Mouse (Mus musculus) hindbrain, postnatal 0 days (tissue): Measurements from ENCODE around the gene Nlrp10. TPM values are rescaled to one million over a fixed set of nuclear protein-coding genes. Genes with fewer than 3 reads are reported as not detected.

Experiments
- ATAC-seq: fragments of 200-750 bp; cut with Nextera tagmentation; 2 replicates; pipeline ENCODE4 v1.8.0; 2017; ENCODE audit warnings: mild to moderate bottlenecking, moderate TSS enrichment, moderate library complexity
- DNase-seq: peaks from one replicate; pipeline ENCODE4 v3.0.0-alpha.2; 2015; ENCODE audit warnings: low spot score
- H3K27ac ChIP-seq: fragments of 300-500 bp; sonication (generic); 2 replicates; pipeline ENCODE4 v1.5.1; 2014; ENCODE audit warnings: mild to moderate bottlenecking
- H3K27me3 ChIP-seq: fragments of 300-500 bp; sonication (generic); 2 replicates; pipeline ENCODE4 v1.6.1; 2014; ENCODE audit warnings: low read length, mixed read lengths; ENCODE audit not compliant: insufficient read depth
- H3K36me3 ChIP-seq: fragments of 300-500 bp; sonication (generic); 2 replicates; pipeline ENCODE4 v1.6.1; 2014; ENCODE audit warnings: low read length, mixed read lengths; ENCODE audit not compliant: insufficient read depth
- H3K4me1 ChIP-seq: fragments of 300-500 bp; sonication (generic); 2 replicates; pipeline ENCODE4 v1.6.1; 2014; ENCODE audit warnings: antibody characterized with exemption, low read length, mixed read lengths; ENCODE audit not compliant: insufficient read depth
- H3K4me2 ChIP-seq: fragments of 300-500 bp; sonication (generic); 2 replicates; pipeline ENCODE4 v1.6.1; 2014; ENCODE audit warnings: low read depth, mild to moderate bottlenecking, low read length, moderate library complexity, mixed read lengths
- H3K4me3 ChIP-seq: fragments of 300-500 bp; sonication (generic); 2 replicates; pipeline ENCODE4 v1.5.1; 2014; ENCODE audit warnings: low read length
- H3K9ac ChIP-seq: fragments of 300-500 bp; sonication (generic); replicated peaks from 2 replicates; pipeline ENCODE4 v1.6.1; 2014; ENCODE audit warnings: mild to moderate bottlenecking, low read length, moderate library complexity, mixed read lengths
- H3K9me3 ChIP-seq: fragments of 300-500 bp; sonication (generic); 2 replicates; pipeline ENCODE4 v1.6.1; 2016; ENCODE audit warnings: low read length, mixed read lengths
- CTCF ChIP-seq: IDR thresholded peaks from 2 replicates; pipeline ENCODE4 v1.5.1; 2016; ENCODE audit warnings: antibody characterized with exemption, control low read depth, low read depth
- WGBS: fragments of 180-500 bp; shearing (Covaris S2); extraction: QIAGEN DNeasy Blood & Tissue Kit; methylation state at CpG from one replicate; pipeline ENCODE4 v1.1.7; 2014; 5-methylcytosine and 5-hydroxymethylcytosine counted together
- polyA plus RNA-seq: library from polyadenylated mRNA; unstranded; fragments of >200 nt; fragmentation: Nextera tagmentation; extraction: Ambion mirVana; gene quantifications from 2 replicates; pipeline ENCODE4 v1.2.1, GENCODE M21; 2015
- total RNA-seq: library from RNA; depleted of rRNA; stranded (reverse); fragments of >200 nt; gene quantifications from 2 replicates; pipeline ENCODE4 v1.2.3, GENCODE M21; 2014; rRNA removed

The Nlrp10 gene
- total and polyA plus RNA-seq, 2 experiments from 2014 or later = 0.08 TPM; not detected in 1

- H3K9me3 ChIP-seq = no peaks in the 10 kb centered on the region
- no peak for TF ChIP-seq CTCF
- no peak overlapping the region for H3K27ac ChIP-seq
- H3K27me3 ChIP-seq = no peaks in the 10 kb centered on the region
- ATAC-seq (no peak), DNase-seq (no peak)
- WGBS = 82% methylated on average over 2 of the region's 2 CpGs
- H3K4me1 ChIP-seq = no peaks in the 10 kb centered on the region
- H3K9ac ChIP-seq = no peak overlapping the region
- H3K36me3 ChIP-seq = no peaks in the 10 kb centered on the region
- no peak overlapping the region for H3K4me3 ChIP-seq
- H3K4me2 ChIP-seq = no peak overlapping the region
Measured at GRCm38 (mm10) chr7:108903969-108904368, 26.0 kb downstream of the Nlrp10 start.

GRCm38 (mm10) chr7:108894320-108894719, 35.7 kb downstream of the Nlrp10 start, which contains the start of gene Olfr519:
TSS of gene Olfr519 (minus strand) at chr7:108894420.
- H3K9ac ChIP-seq = no peak within 1 kb of the TSS
- no peak within 1 kb of the TSS for H3K4me2 ChIP-seq
- ATAC-seq (no peak), DNase-seq (no peak)
- H3K4me1 ChIP-seq = no peaks in the 10 kb centered on the region
- no peaks in the 10 kb centered on the region for H3K36me3 ChIP-seq
- 90% methylated on average over 5 of the region's 5 CpGs for WGBS
- no peaks in the 10 kb centered on the region for H3K9me3 ChIP-seq
- H3K27ac ChIP-seq = no peak within 1 kb of the TSS
- no peaks in the 10 kb centered on the region for H3K27me3 ChIP-seq
- TF ChIP-seq CTCF = no peak
- no peak within 1 kb of the TSS for H3K4me3 ChIP-seq

GRCm38 (mm10) chr7:108884906-108885305, 45.1 kb downstream of the Nlrp10 start, which contains the start of gene Olfr518:
TSS of gene Olfr518 (minus strand) at chr7:108885006.
- H3K9me3 ChIP-seq = no peaks in the 10 kb centered on the region
- DNase-seq (no peak), ATAC-seq (no peak)
- no peak within 1 kb of the TSS for H3K4me2 ChIP-seq
- H3K27me3 ChIP-seq = no peaks in the 10 kb centered on the region
- no peaks in the 10 kb centered on the region for H3K4me1 ChIP-seq
- TF ChIP-seq CTCF = no peak
- no peak within 1 kb of the TSS for H3K4me3 ChIP-seq
- H3K9ac ChIP-seq = no peak within 1 kb of the TSS
- no peak within 1 kb of the TSS for H3K27ac ChIP-seq
- H3K36me3 ChIP-seq = no peaks in the 10 kb centered on the region
- WGBS = 73% methylated on average over 4 of the region's 4 CpGs

GRCm38 (mm10) chr7:108872279-108872678, 57.7 kb downstream of the Nlrp10 start, which contains the start of gene Olfr517:
TSS of gene Olfr517 (minus strand) at chr7:108872379.
- H3K36me3 ChIP-seq = no peaks in the 10 kb centered on the region
- no peak for ATAC-seq
- WGBS = 68% methylated on average over 2 of the region's 2 CpGs

More at GRCm38 (mm10) chr7:108872279-108872678, 57.7 kb downstream of the Nlrp10 start, which contains the start of gene Olfr517:
- no peak within 1 kb of the TSS for H3K4me2 ChIP-seq
- no peaks in the 10 kb centered on the region for H3K27me3 ChIP-seq
- no peak within 1 kb of the TSS for H3K9ac ChIP-seq
- H3K4me1 ChIP-seq = no peaks in the 10 kb centered on the region
- no peaks in the 10 kb centered on the region for H3K9me3 ChIP-seq
- TF ChIP-seq CTCF = no peak
- H3K4me3 ChIP-seq = no peak within 1 kb of the TSS
- DNase-seq = no peak
- H3K27ac ChIP-seq = no peak within 1 kb of the TSS

Other genes with a start within 250 kb of the Nlrp10 start
- gene Olfr512, start 216.9 kb downstream of the Nlrp10 start, total RNA-seq = not detected in 2 replicates
- not detected in 2 replicates for gene Olfr512, start 216.9 kb downstream of the Nlrp10 start, polyA plus RNA-seq
- gene Olfr513, start 179.2 kb downstream of the Nlrp10 start, total RNA-seq = not detected in 2 replicates
- gene Olfr513, start 179.2 kb downstream of the Nlrp10 start, polyA plus RNA-seq = not detected in 2 replicates
- gene Olfr514, start 104.2 kb downstream of the Nlrp10 start, total RNA-seq = not detected in 2 replicates
- not detected in 2 replicates for gene Olfr514, start 104.2 kb downstream of the Nlrp10 start, polyA plus RNA-seq
- not detected in 2 replicates for gene Olfr516, start 79.6 kb downstream of the Nlrp10 start, total RNA-seq
- gene Olfr516, start 79.6 kb downstream of the Nlrp10 start, polyA plus RNA-seq = not detected in 2 replicates
- not detected in 2 replicates for gene Olfr517, start 57.8 kb downstream of the Nlrp10 start, total RNA-seq
- not detected in 2 replicates for gene Olfr517, start 57.8 kb downstream of the Nlrp10 start, polyA plus RNA-seq
- not detected in 2 replicates for gene Olfr518, start 45.2 kb downstream of the Nlrp10 start, total RNA-seq
- not detected in 2 replicates for gene Olfr518, start 45.2 kb downstream of the Nlrp10 start, polyA plus RNA-seq
- gene Olfr519, start 35.8 kb downstream of the Nlrp10 start, total RNA-seq = not detected in 2 replicates
- not detected in 2 replicates for gene Olfr519, start 35.8 kb downstream of the Nlrp10 start, polyA plus RNA-seq
- gene Eif3f, start 4.2 kb upstream of the Nlrp10 start, total RNA-seq = 127 and 128 TPM in 2 replicates
- 79.1 and 80.0 TPM in 2 replicates for gene Eif3f, start 4.2 kb upstream of the Nlrp10 start, polyA plus RNA-seq
- gene Tub, start 20.2 kb upstream of the Nlrp10 start, total RNA-seq = 134 and 142 TPM in 2 replicates
- gene Tub, start 20.2 kb upstream of the Nlrp10 start, polyA plus RNA-seq = 29.7 and 32.7 TPM in 2 replicates
- 33.8 and 41.9 TPM in 2 replicates for gene Ric3, start 153.2 kb upstream of the Nlrp10 start, total RNA-seq
- gene Ric3, start 153.2 kb upstream of the Nlrp10 start, polyA plus RNA-seq = 40.0 and 41.0 TPM in 2 replicates
- 53.0 and 83.8 TPM in 2 replicates for gene Lmo1, start 245.0 kb upstream of the Nlrp10 start, total RNA-seq
- 45.5 and 48.4 TPM in 2 replicates for gene Lmo1, start 245.0 kb upstream of the Nlrp10 start, polyA plus RNA-seq